Mouse (Mus musculus) retina, postnatal 7 days (tissue): ENCODE results near the gene Tex22.

Experiments used
- DNase-seq: peaks from one replicate; pipeline ENCODE4 v3.0.0-alpha.2; 2012; ENCODE audit warnings: low read depth, low spot score

The Tex22 gene

GRCm38 (mm10) chr12:113137260-113138213 lies 63.2 kb downstream of the Tex22 start:
- DNase-seq = no peak

- no peak for DNase-seq
These were observed 64.0 kb downstream of the Tex22 start for GRCm38 (mm10) chr12:113138291-113138690.
